Mouse (Mus musculus): ENCODE data around the gene Frrs1l. TPM values are rescaled to one million over a fixed set of nuclear protein-coding genes. Genes with fewer than 3 reads are reported as not detected.

Gene Frrs1l
- total RNA-seq, 2 experiments from 2014 or later = not detected

- ATAC-seq (ENCODE audit: poor library complexity, severe bottlenecking) = no peak
These were observed 568 bp downstream of the Frrs1l start for GRCm38 (mm10) chr4:56989431-56990214.

- no peak for ATAC-seq (ENCODE audit: poor library complexity, severe bottlenecking)
These were observed 24.5 kb downstream of the Frrs1l start for GRCm38 (mm10) chr4:56965586-56966179.

- no peak for ATAC-seq (ENCODE audit: poor library complexity, severe bottlenecking)
These were observed 26.5 kb downstream of the Frrs1l start for GRCm38 (mm10) chr4:56963687-56964086.

GRCm38 (mm10) chr4:56961320-56961925, 28.8 kb downstream of the Frrs1l start:
- ATAC-seq (ENCODE audit: poor library complexity, severe bottlenecking) = no peak

- no peak for ATAC-seq (ENCODE audit: poor library complexity, severe bottlenecking)
These were observed 32.7 kb downstream of the Frrs1l start for GRCm38 (mm10) chr4:56957518-56957917.

GRCm38 (mm10) chr4:56953235-56953634, 37.0 kb downstream of the Frrs1l start:
- ATAC-seq (ENCODE audit: poor library complexity, severe bottlenecking) = no peak

- ATAC-seq (ENCODE audit: poor library complexity, severe bottlenecking) = no peak
These were observed 38.5 kb downstream of the Frrs1l start for GRCm38 (mm10) chr4:56951701-56952100.

GRCm38 (mm10) chr4:56949494-56949893, 40.7 kb downstream of the Frrs1l start:
- ATAC-seq (ENCODE audit: poor library complexity, severe bottlenecking) = no peak

- peak; percentile 99 for ATAC-seq (ENCODE audit: poor library complexity, severe bottlenecking)
These were observed 43.2 kb downstream of the Frrs1l start, which contains the start of gene Tmem245 for GRCm38 (mm10) chr4:56946641-56947640. Gene Tmem245 (minus strand): TSS chr4:56947437.

GRCm38 (mm10) chr4:56946180-56946579, 44.0 kb downstream of the Frrs1l start:
- ATAC-seq (ENCODE audit: poor library complexity, severe bottlenecking) = no peak

GRCm38 (mm10) chr4:56944286-56944685, 45.9 kb downstream of the Frrs1l start:
- ATAC-seq (ENCODE audit: poor library complexity, severe bottlenecking) = no peak

- ATAC-seq (ENCODE audit: poor library complexity, severe bottlenecking) = no peak
These were observed 46.9 kb downstream of the Frrs1l start for GRCm38 (mm10) chr4:56943258-56943657.

- no peak for ATAC-seq (ENCODE audit: poor library complexity, severe bottlenecking)
These were observed 47.6 kb downstream of the Frrs1l start for GRCm38 (mm10) chr4:56942567-56942966.

- ATAC-seq (ENCODE audit: poor library complexity, severe bottlenecking) = no peak
These were observed 48.7 kb downstream of the Frrs1l start for GRCm38 (mm10) chr4:56941481-56941880.

GRCm38 (mm10) chr4:56937136-56937535, 53.1 kb downstream of the Frrs1l start:
- no peak for ATAC-seq (ENCODE audit: poor library complexity, severe bottlenecking)

- no peak for ATAC-seq (ENCODE audit: poor library complexity, severe bottlenecking)
These were observed 54.9 kb downstream of the Frrs1l start for GRCm38 (mm10) chr4:56935327-56935726.

GRCm38 (mm10) chr4:56933154-56933553, 57.0 kb downstream of the Frrs1l start:
- no peak for ATAC-seq (ENCODE audit: poor library complexity, severe bottlenecking)

- ATAC-seq (ENCODE audit: poor library complexity, severe bottlenecking) = peak; percentile 30; the same call in 1 of the 2 replicates
These were observed 58.1 kb downstream of the Frrs1l start for GRCm38 (mm10) chr4:56932096-56932495.

- ATAC-seq (ENCODE audit: poor library complexity, severe bottlenecking) = no peak
These were observed 59.9 kb downstream of the Frrs1l start for GRCm38 (mm10) chr4:56930312-56930711.

- ATAC-seq (ENCODE audit: poor library complexity, severe bottlenecking) = no peak
These were observed 63.2 kb downstream of the Frrs1l start for GRCm38 (mm10) chr4:56926971-56927370.

GRCm38 (mm10) chr4:56922229-56922628, 68.0 kb downstream of the Frrs1l start:
- no peak for ATAC-seq (ENCODE audit: poor library complexity, severe bottlenecking)

All from megakaryocyte, adult 5-6 weeks (primary cell).